Mouse (Mus musculus) kidney, postnatal 0 days (tissue): Measurements from ENCODE around the gene Rgs3. TPM values are rescaled to one million over a fixed set of nuclear protein-coding genes. Genes with fewer than 3 reads are reported as not detected.

ENCODE experiments used
- ATAC-seq: fragments of 200-750 bp; cut with Nextera tagmentation; replicated peaks from 2 replicates; pipeline ENCODE4 v1.8.0; 2017; ENCODE audit warnings: low read depth, moderate number of reproducible peaks, moderate TSS enrichment, moderate library complexity; ENCODE audit not compliant: low FRiP score
- DNase-seq: peaks from one replicate; pipeline ENCODE4 v3.0.0-alpha.2; 2016; ENCODE audit warnings: low spot score
- H3K27ac ChIP-seq: fragments of 300-500 bp; sonication (generic); 2 replicates; pipeline ENCODE4 v1.5.1; 2014; ENCODE audit warnings: mild to moderate bottlenecking
- H3K27me3 ChIP-seq: fragments of 300-500 bp; sonication (generic); 2 replicates; pipeline ENCODE4 v1.6.1; 2014; ENCODE audit warnings: low read length, mixed read lengths; ENCODE audit not compliant: insufficient read depth
- H3K36me3 ChIP-seq: fragments of 300-500 bp; sonication (generic); 2 replicates; pipeline ENCODE4 v1.6.1; 2014; ENCODE audit warnings: low read length, mixed read lengths; ENCODE audit not compliant: insufficient read depth
- H3K4me1 ChIP-seq: fragments of 300-500 bp; sonication (generic); replicated peaks from 2 replicates; pipeline ENCODE4 v1.6.1; 2014; ENCODE audit warnings: antibody characterized with exemption, low read length, mixed read lengths; ENCODE audit not compliant: insufficient read depth
- H3K4me2 ChIP-seq: fragments of 300-500 bp; sonication (generic); 2 replicates; pipeline ENCODE4 v1.6.1; 2014; ENCODE audit warnings: mild to moderate bottlenecking, low read length, moderate library complexity, mixed read lengths
- H3K4me3 ChIP-seq: fragments of 300-500 bp; sonication (generic); replicated peaks from 2 replicates; pipeline ENCODE4 v1.5.1; 2014; ENCODE audit warnings: low read depth, low read length
- H3K9ac ChIP-seq: fragments of 300-500 bp; sonication (generic); 2 replicates; pipeline ENCODE4 v1.6.1; 2014; ENCODE audit warnings: low read depth, low read length
- H3K9me3 ChIP-seq: fragments of 300-500 bp; sonication (generic); replicated peaks from 2 replicates; pipeline ENCODE4 v1.6.1; 2016; ENCODE audit warnings: low read length, inconsistent platforms, mixed read lengths
- CTCF ChIP-seq: IDR thresholded peaks from 2 replicates; pipeline ENCODE4 v1.5.1; 2016; ENCODE audit warnings: antibody characterized with exemption, low read depth, mild to moderate bottlenecking, moderate library complexity
- WGBS: fragments of 180-500 bp; shearing (Covaris S2); extraction: QIAGEN DNeasy Blood & Tissue Kit; methylation state at CpG from one replicate; pipeline ENCODE4 v1.1.7; 2014; 5-methylcytosine and 5-hydroxymethylcytosine counted together
- polyA plus RNA-seq: library from polyadenylated mRNA; unstranded; fragments of >200 nt; fragmentation: Nextera tagmentation; extraction: Ambion mirVana; gene quantifications from 2 replicates; pipeline ENCODE4 v1.2.1, GENCODE M21; 2015

The Rgs3 gene
- polyA plus RNA-seq, 1 experiment from 2014 or later: 41.4 TPM

- no peak overlapping the region for H3K27ac ChIP-seq
- ATAC-seq (no peak), DNase-seq (no peak)
- H3K4me1 ChIP-seq: peaks cover 16% of the 10 kb centered on the region; the same call in 1 of the 2 replicates
- no peak overlapping the region for H3K4me2 ChIP-seq
- H3K9ac ChIP-seq: no peak overlapping the region
- TF ChIP-seq CTCF: no peak
- H3K4me3 ChIP-seq: no peak overlapping the region
- H3K27me3 ChIP-seq: no peaks in the 10 kb centered on the region; the same call in 1 of the 2 replicates
- no peaks in the 10 kb centered on the region for H3K36me3 ChIP-seq
- H3K9me3 ChIP-seq: no peaks in the 10 kb centered on the region
- 45% methylated on average over 7 of the region's 7 CpGs for WGBS
Observed at GRCm38 (mm10) chr4:62606905-62607304, 47.3 kb downstream of the Rgs3 start.

- Histone ChIP-seq H3K4me3 (no peak overlapping the region), H3K36me3 (no peaks in the 10 kb centered on the region), H3K27ac (no peak overlapping the region), H3K27me3 (no peaks in the 10 kb centered on the region; the same call in 1 of the 2 replicates), H3K4me2 (no peak overlapping the region), H3K9ac (no peak overlapping the region), H3K9me3 (no peaks in the 10 kb centered on the region), H3K4me1 (peaks cover 18% of the 10 kb centered on the region; the same call in 1 of the 2 replicates)
- peak; percentile 70 for DNase-seq
- no peak for ATAC-seq
- WGBS: 26% methylated on average over 9 of the region's 9 CpGs
- peak; percentile 58 for TF ChIP-seq CTCF
Observed at GRCm38 (mm10) chr4:62607345-62607744, 47.7 kb downstream of the Rgs3 start.

- no peak for ATAC-seq
- WGBS: 78% methylated on average over 6 of the region's 6 CpGs
Observed at GRCm38 (mm10) chr4:62607805-62608204, 48.2 kb downstream of the Rgs3 start.

GRCm38 (mm10) chr4:62609333-62609732 is 49.7 kb downstream of the Rgs3 start:
- DNase-seq (no peak), ATAC-seq (no peak)
- Histone ChIP-seq H3K36me3 (no peaks in the 10 kb centered on the region), H3K4me2 (no peak overlapping the region), H3K4me1 (peaks cover 27% of the 10 kb centered on the region), H3K27me3 (no peaks in the 10 kb centered on the region; the same call in 1 of the 2 replicates), H3K27ac (no peak overlapping the region), H3K4me3 (no peak overlapping the region), H3K9ac (no peak overlapping the region), H3K9me3 (no peaks in the 10 kb centered on the region)
- WGBS: 87% methylated on average over 4 of the region's 4 CpGs
- TF ChIP-seq CTCF: no peak

More at GRCm38 (mm10) chr4:62607805-62608204, 48.2 kb downstream of the Rgs3 start:
- no peaks in the 10 kb centered on the region for H3K9me3 ChIP-seq
- no peak overlapping the region for H3K27ac ChIP-seq
- no peak overlapping the region for H3K4me2 ChIP-seq
- no peaks in the 10 kb centered on the region; the same call in 1 of the 2 replicates for H3K27me3 ChIP-seq
- DNase-seq: no peak
- H3K4me1 ChIP-seq: peaks cover 23% of the 10 kb centered on the region
- H3K4me3 ChIP-seq: no peak overlapping the region
- H3K9ac ChIP-seq: no peak overlapping the region
- no peak for TF ChIP-seq CTCF
- H3K36me3 ChIP-seq: no peaks in the 10 kb centered on the region

- no peak for TF ChIP-seq CTCF
- Histone ChIP-seq H3K27me3 (no peaks in the 10 kb centered on the region; the same call in 1 of the 2 replicates), H3K27ac (no peak overlapping the region), H3K4me2 (no peak overlapping the region), H3K4me3 (no peak overlapping the region), H3K36me3 (no peaks in the 10 kb centered on the region), H3K9me3 (no peaks in the 10 kb centered on the region), H3K9ac (no peak overlapping the region), H3K4me1 (peaks cover 27% of the 10 kb centered on the region)
- ATAC-seq (no peak), DNase-seq (no peak)
- 67% methylated on average over 16 of the region's 16 CpGs for WGBS
Observed at GRCm38 (mm10) chr4:62610142-62610675, 50.6 kb downstream of the Rgs3 start.

- peak; percentile 67 for DNase-seq
Observed at GRCm38 (mm10) chr4:62612601-62613501, 53.2 kb downstream of the Rgs3 start.

More at GRCm38 (mm10) chr4:62612601-62613501, 53.2 kb downstream of the Rgs3 start:
- Histone ChIP-seq H3K27ac (peak overlapping the region; percentile 54; the same call in 1 of the 2 replicates), H3K27me3 (no peaks in the 10 kb centered on the region; the same call in 1 of the 2 replicates), H3K4me1 (peaks cover 19% of the 10 kb centered on the region), H3K36me3 (no peaks in the 10 kb centered on the region), H3K9ac (no peak overlapping the region; the same call in 1 of the 2 replicates), H3K4me3 (no peak overlapping the region), H3K9me3 (no peaks in the 10 kb centered on the region), H3K4me2 (peak overlapping the region; percentile 21; the same call in 1 of the 2 replicates)
- no peak for TF ChIP-seq CTCF
- no peak for ATAC-seq
- WGBS: 24% methylated on average over 22 of the region's 22 CpGs
